Mouse (Mus musculus) midbrain, embryonic 13.5 days (tissue): ENCODE data around the gene Pdpk1. TPM values are rescaled to one million over a fixed set of nuclear protein-coding genes. Genes with fewer than 3 reads are reported as not detected.

Experiments used
- ATAC-seq: fragments of 200-750 bp; cut with Nextera tagmentation; 2 replicates; pipeline ENCODE4 v1.8.0; 2017; ENCODE audit warnings: mild to moderate bottlenecking, moderate TSS enrichment, moderate library complexity
- H3K27ac ChIP-seq: fragments of 300-500 bp; sonication (generic); 2 replicates; pipeline ENCODE4 v1.5.1; 2015; ENCODE audit warnings: inconsistent platforms, mild to moderate bottlenecking, moderate library complexity
- H3K27me3 ChIP-seq: fragments of 300-500 bp; sonication (generic); 2 replicates; pipeline ENCODE4 v1.6.1; 2015; ENCODE audit warnings: mild to moderate bottlenecking, inconsistent platforms
- H3K36me3 ChIP-seq: fragments of 300-500 bp; sonication (generic); 2 replicates; pipeline ENCODE4 v1.6.1; 2015; ENCODE audit warnings: mild to moderate bottlenecking, inconsistent platforms
- H3K4me1 ChIP-seq: fragments of 300-500 bp; sonication (generic); replicated peaks from 2 replicates; pipeline ENCODE4 v1.6.1; 2015; ENCODE audit warnings: inconsistent platforms
- H3K4me2 ChIP-seq: fragments of 300-500 bp; sonication (generic); replicated peaks from 2 replicates; pipeline ENCODE4 v1.6.1; 2015; ENCODE audit warnings: moderate library complexity, mild to moderate bottlenecking, inconsistent platforms
- H3K4me3 ChIP-seq: fragments of 300-500 bp; sonication (generic); replicated peaks from 2 replicates; pipeline ENCODE4 v1.5.1; 2015; ENCODE audit warnings: mild to moderate bottlenecking, inconsistent platforms
- H3K9ac ChIP-seq: fragments of 300-500 bp; sonication (generic); replicated peaks from 2 replicates; pipeline ENCODE4 v1.6.1; 2015; ENCODE audit warnings: mild to moderate bottlenecking, inconsistent platforms
- H3K9me3 ChIP-seq: fragments of 300-500 bp; sonication (generic); 2 replicates; pipeline ENCODE4 v1.6.1; 2016; ENCODE audit warnings: mild to moderate bottlenecking, inconsistent platforms
- WGBS: fragments of 180-500 bp; shearing (Covaris S2); methylation state at CpG from one replicate; pipeline ENCODE4 v1.1.7; 2015; 5-methylcytosine and 5-hydroxymethylcytosine counted together
- polyA plus RNA-seq: library from polyadenylated mRNA; unstranded; fragments of >200 nt; fragmentation: Nextera tagmentation; extraction: Ambion mirVana; gene quantifications from 2 replicates; pipeline ENCODE4 v1.2.1, GENCODE M21; 2015

The Pdpk1 gene
- polyA plus RNA-seq, result 63.1 and 67.9 TPM in 2 replicates

DNA sequence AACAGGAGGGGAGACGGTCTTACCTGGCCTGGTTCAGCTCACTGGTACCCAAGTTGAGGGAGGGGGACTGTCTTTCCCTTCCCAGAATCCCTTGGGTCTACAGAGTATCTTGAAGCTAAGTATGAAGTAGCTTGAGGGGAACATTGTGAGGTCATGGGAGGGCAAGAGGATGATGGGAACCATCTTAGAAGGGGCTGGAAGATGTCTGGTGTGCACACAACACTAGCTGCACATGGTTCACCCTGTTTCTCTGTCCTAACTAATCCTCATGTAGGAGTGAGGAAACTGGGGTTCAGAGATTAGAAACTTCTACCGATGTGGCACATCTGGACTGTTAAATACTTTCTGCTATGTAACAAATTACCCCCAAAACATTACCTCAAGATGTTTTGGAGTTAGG is at the start of gene Pdpk1:
Gene Pdpk1, minus strand, starts transcription at position 101 of the 400 bp plus-strand sequence.
- Histone ChIP-seq H3K27ac (no peak within 1 kb of the TSS), H3K4me3 (peak within 1 kb of the TSS; percentile 27), H3K9me3 (no peaks in the 10 kb centered on the region), H3K4me2 (peak within 1 kb of the TSS; percentile 56), H3K27me3 (peaks cover 4% of the 10 kb centered on the region; the same call in 1 of the 2 replicates), H3K4me1 (peaks cover 11% of the 10 kb centered on the region), H3K36me3 (peaks cover 5% of the 10 kb centered on the region), H3K9ac (no peak within 1 kb of the TSS; the same call in 1 of the 2 replicates)
- no peak for ATAC-seq
- WGBS, result 89% methylated on average over 2 of the region's 2 CpGs

- Histone ChIP-seq H3K27me3 (no peaks in the 10 kb centered on the region), H3K36me3 (no peaks in the 10 kb centered on the region), H3K4me2 (no peak overlapping the region), H3K27ac (no peak overlapping the region), H3K4me3 (no peak overlapping the region), H3K9me3 (no peaks in the 10 kb centered on the region), H3K9ac (no peak overlapping the region), H3K4me1 (peaks cover 43% of the 10 kb centered on the region)
- no peak for ATAC-seq
- WGBS, result 70% methylated on average over 4 of the region's 4 CpGs
Measured at GRCm38 (mm10) chr17:24199741-24200140, 49.0 kb upstream of the Pdpk1 start.

DNA sequence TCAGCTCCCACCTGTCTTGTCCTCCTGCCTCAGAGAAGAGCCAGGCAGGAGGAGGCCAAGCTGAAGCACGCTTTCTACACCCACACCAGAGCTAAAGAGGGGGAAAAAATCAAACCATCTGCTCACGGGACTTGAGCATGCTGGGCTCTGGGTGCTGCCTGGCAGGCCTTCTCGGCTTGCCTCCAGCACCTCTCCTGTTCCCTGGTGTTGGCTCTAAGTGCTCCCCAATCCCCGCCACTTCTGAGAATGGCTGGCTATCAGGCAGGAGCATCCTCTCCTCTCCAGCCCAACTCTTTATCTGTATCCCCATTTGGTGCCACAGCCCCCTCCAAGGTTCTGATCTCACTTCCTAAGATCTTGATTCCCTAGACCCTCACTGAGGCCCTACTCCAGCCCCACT is 48.5 kb upstream of the Pdpk1 start:
- WGBS, result 91% methylated on average over 4 of the region's 4 CpGs
- no peaks in the 10 kb centered on the region for H3K27me3 ChIP-seq
- no peak overlapping the region for H3K27ac ChIP-seq
- H3K4me3 ChIP-seq, result no peak overlapping the region
- no peak overlapping the region for H3K4me2 ChIP-seq
- no peaks in the 10 kb centered on the region for H3K9me3 ChIP-seq
- H3K9ac ChIP-seq, result 0 out of 2 replicates have a peak overlapping the region, but pooled peaks have one; percentile 24
- H3K36me3 ChIP-seq, result no peaks in the 10 kb centered on the region
- peaks cover 38% of the 10 kb centered on the region for H3K4me1 ChIP-seq
- no peak for ATAC-seq

DNA sequence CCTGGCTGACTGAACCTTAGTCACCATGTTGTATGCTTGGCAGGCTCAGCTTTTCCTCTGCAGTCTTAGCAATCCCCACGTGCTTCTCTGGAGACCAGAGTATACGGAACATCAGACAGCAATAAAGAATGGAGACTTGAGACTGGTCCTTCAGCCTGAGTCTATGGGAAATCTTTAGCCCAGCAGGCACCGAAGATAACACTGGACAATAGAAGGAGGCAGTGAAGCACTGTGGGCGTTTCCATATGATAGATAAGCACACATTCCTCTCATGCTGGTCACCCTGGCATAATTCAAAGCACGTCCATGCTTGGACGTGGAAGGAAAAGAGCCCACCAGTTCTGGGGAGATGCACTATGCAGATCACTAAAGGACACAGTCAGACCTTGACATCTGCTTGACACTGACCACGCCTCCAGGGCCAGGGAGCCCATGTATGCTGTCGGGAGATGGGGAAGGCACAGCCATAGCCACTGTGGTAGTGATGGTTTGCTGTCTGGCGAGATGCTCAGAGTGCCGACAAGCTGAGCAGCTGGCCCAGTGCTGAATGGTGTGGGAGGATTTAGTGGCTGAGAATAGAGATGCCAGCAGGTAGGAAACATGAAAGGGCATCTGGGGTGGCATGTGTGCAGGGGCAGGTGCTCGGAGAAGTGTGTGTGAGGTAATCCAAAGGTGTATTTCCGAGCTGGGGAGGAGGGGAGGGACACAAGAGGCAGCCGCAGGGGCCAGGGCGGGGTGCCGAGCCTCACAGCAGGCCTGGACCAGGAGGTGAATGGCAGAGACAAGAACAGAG is 46.5 kb upstream of the Pdpk1 start:
- Histone ChIP-seq H3K9ac (0 out of 2 replicates have a peak overlapping the region, but pooled peaks have one; percentile 36), H3K4me2 (no peak overlapping the region), H3K9me3 (no peaks in the 10 kb centered on the region), H3K27ac (peak overlapping the region; percentile 19; the same call in 1 of the 2 replicates), H3K4me3 (no peak overlapping the region), H3K4me1 (peaks cover 18% of the 10 kb centered on the region), H3K27me3 (no peaks in the 10 kb centered on the region), H3K36me3 (0 out of 2 replicates have a peak, but pooled peaks cover 5% of the 10 kb centered on the region)
- 67% methylated on average over 15 of the region's 15 CpGs for WGBS
- no peak for ATAC-seq

GRCm38 (mm10) chr17:24195349-24195748 is 44.6 kb upstream of the Pdpk1 start:
- H3K27me3 ChIP-seq, result no peaks in the 10 kb centered on the region
- H3K4me2 ChIP-seq, result no peak overlapping the region
- peaks cover 13% of the 10 kb centered on the region; the same call in 1 of the 2 replicates for H3K4me1 ChIP-seq
- no peak overlapping the region for H3K4me3 ChIP-seq
- no peak overlapping the region for H3K27ac ChIP-seq
- ATAC-seq, result no peak
- 0 out of 2 replicates have a peak, but pooled peaks cover 5% of the 10 kb centered on the region for H3K36me3 ChIP-seq
- no peaks in the 10 kb centered on the region for H3K9me3 ChIP-seq
- no peak overlapping the region for H3K9ac ChIP-seq
- 66% methylated on average over 2 of the region's 2 CpGs for WGBS

GRCm38 (mm10) chr17:24193769-24194168 is 43.0 kb upstream of the Pdpk1 start:
- Histone ChIP-seq H3K36me3 (peaks cover 8% of the 10 kb centered on the region; the same call in 1 of the 2 replicates), H3K4me1 (peaks cover 11% of the 10 kb centered on the region; the same call in 1 of the 2 replicates), H3K9ac (no peak overlapping the region), H3K4me2 (no peak overlapping the region), H3K4me3 (no peak overlapping the region), H3K27me3 (no peaks in the 10 kb centered on the region), H3K9me3 (no peaks in the 10 kb centered on the region), H3K27ac (no peak overlapping the region)
- 94% methylated on average over 5 of the region's 5 CpGs for WGBS
- ATAC-seq, result no peak

GRCm38 (mm10) chr17:24193268-24193667 is 42.5 kb upstream of the Pdpk1 start:
- Histone ChIP-seq H3K36me3 (peaks cover 12% of the 10 kb centered on the region; the same call in 1 of the 2 replicates), H3K27me3 (no peaks in the 10 kb centered on the region), H3K4me3 (no peak overlapping the region), H3K9me3 (no peaks in the 10 kb centered on the region), H3K9ac (no peak overlapping the region), H3K4me2 (no peak overlapping the region), H3K4me1 (peaks cover 11% of the 10 kb centered on the region; the same call in 1 of the 2 replicates), H3K27ac (no peak overlapping the region)
- no peak for ATAC-seq
- WGBS, result 90% methylated on average over 8 of the region's 8 CpGs

DNA sequence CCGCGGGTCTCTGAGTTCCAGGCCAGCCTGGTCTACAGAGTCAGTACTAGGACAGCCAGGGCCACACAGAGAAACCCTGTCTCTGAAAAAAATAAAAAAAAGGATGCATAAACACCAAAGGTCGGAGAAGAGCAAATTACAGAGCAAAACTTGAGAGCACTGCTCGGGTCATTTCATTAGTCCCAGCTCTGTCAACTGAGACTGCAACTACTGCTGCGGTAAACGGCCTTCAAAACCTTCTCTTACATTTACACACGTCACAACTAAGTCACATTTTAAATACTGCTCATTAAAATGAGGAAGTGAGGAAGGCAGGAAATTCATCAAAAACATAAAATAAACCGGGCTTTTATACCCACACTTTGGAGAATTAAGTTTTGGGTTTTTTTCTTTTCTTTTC is 42.1 kb upstream of the Pdpk1 start:
- WGBS, result 87% methylated on average over 8 of the region's 8 CpGs
- Histone ChIP-seq H3K9ac (no peak overlapping the region), H3K27ac (no peak overlapping the region), H3K4me2 (no peak overlapping the region), H3K9me3 (no peaks in the 10 kb centered on the region), H3K27me3 (no peaks in the 10 kb centered on the region), H3K4me1 (peaks cover 11% of the 10 kb centered on the region; the same call in 1 of the 2 replicates), H3K36me3 (peaks cover 16% of the 10 kb centered on the region), H3K4me3 (no peak overlapping the region)
- no peak for ATAC-seq

- no peak overlapping the region for H3K9ac ChIP-seq
- no peaks in the 10 kb centered on the region for H3K9me3 ChIP-seq
- H3K4me2 ChIP-seq, result no peak overlapping the region
- no peak overlapping the region for H3K27ac ChIP-seq
- H3K36me3 ChIP-seq, result peaks cover 20% of the 10 kb centered on the region
- H3K4me3 ChIP-seq, result no peak overlapping the region
- no peak for ATAC-seq
- no peaks in the 10 kb centered on the region for H3K27me3 ChIP-seq
- WGBS, result 79% methylated on average over 4 of the region's 4 CpGs
- H3K4me1 ChIP-seq, result no peaks in the 10 kb centered on the region
Measured at GRCm38 (mm10) chr17:24191481-24191880, 40.8 kb upstream of the Pdpk1 start.

DNA sequence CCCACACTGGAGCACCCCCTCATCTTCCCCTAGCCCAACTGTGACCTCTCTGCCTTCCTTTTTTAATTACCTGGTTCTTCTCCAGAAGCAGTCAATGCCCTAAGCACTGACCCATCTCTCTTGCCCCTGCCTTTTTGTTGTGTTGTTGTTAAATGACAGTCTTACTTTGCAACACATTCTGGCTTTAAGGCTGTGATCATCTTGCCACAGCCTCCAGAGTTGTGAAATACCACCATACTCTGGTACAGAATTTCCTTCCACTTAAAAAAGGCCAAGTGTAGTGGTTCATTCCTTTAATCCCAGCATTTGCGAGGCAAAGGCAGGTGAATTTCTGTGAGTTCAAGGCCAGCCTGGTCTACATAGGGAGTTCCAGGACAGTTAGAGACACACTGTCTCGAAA is 40.2 kb upstream of the Pdpk1 start:
- Histone ChIP-seq H3K27ac (no peak overlapping the region), H3K36me3 (peaks cover 24% of the 10 kb centered on the region), H3K27me3 (no peaks in the 10 kb centered on the region), H3K4me2 (no peak overlapping the region), H3K9ac (no peak overlapping the region), H3K4me1 (no peaks in the 10 kb centered on the region), H3K4me3 (no peak overlapping the region), H3K9me3 (no peaks in the 10 kb centered on the region)
- WGBS, result 88% methylated on average over 2 of the region's 2 CpGs
- ATAC-seq, result no peak

DNA sequence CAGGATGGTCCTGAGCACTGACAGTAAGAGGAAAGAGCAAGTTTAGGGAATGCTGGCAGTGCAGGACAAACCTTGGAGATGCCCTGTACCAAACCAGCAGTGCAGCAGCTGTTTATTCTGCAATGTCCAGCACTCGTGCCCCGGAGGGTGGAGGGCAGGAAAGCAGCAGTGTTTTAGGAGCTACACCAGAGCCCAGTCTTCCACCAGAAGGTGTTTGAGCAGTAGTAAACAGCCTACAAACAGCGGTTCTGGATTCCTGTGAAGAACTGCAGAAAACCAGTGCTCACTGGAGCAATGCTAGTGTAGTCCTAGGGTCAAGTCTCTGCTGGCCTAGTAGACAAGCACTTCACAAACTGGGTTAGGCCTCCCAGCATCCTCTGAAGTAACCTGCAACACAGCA is 23.5 kb upstream of the Pdpk1 start:
- H3K27ac ChIP-seq, result no peak overlapping the region
- peaks cover 6% of the 10 kb centered on the region for H3K4me1 ChIP-seq
- no peak overlapping the region for H3K4me2 ChIP-seq
- no peak overlapping the region for H3K9ac ChIP-seq
- no peak for ATAC-seq
- H3K36me3 ChIP-seq, result no peaks in the 10 kb centered on the region
- H3K4me3 ChIP-seq, result no peak overlapping the region
- peaks cover 2% of the 10 kb centered on the region; the same call in 1 of the 2 replicates for H3K27me3 ChIP-seq
- H3K9me3 ChIP-seq, result no peaks in the 10 kb centered on the region
- 89% methylated on average over 3 of the region's 3 CpGs for WGBS

GRCm38 (mm10) chr17:24173423-24173822 is 22.7 kb upstream of the Pdpk1 start:
- ATAC-seq, result no peak
- H3K9me3 ChIP-seq, result no peaks in the 10 kb centered on the region
- no peak overlapping the region for H3K9ac ChIP-seq
- H3K36me3 ChIP-seq, result no peaks in the 10 kb centered on the region
- 3% methylated on average over 3 of the region's 3 CpGs for WGBS
- peaks cover 7% of the 10 kb centered on the region for H3K4me1 ChIP-seq
- no peak overlapping the region for H3K4me2 ChIP-seq
- H3K27ac ChIP-seq, result no peak overlapping the region
- H3K27me3 ChIP-seq, result peaks cover 2% of the 10 kb centered on the region; the same call in 1 of the 2 replicates
- no peak overlapping the region for H3K4me3 ChIP-seq
